Mouse (Mus musculus) erythroblast, embryonic 14.5 days (primary cell): ENCODE measurements around the gene Dock1. TPM values are rescaled to one million over a fixed set of nuclear protein-coding genes. Genes with fewer than 3 reads are reported as not detected.

Experiments used
- H3K27me3 ChIP-seq: 2 replicates; pipeline ENCODE4 v1.6.1; 2012; ENCODE audit warnings: inconsistent platforms; ENCODE audit not compliant: control insufficient read depth
- H3K36me3 ChIP-seq: 2 replicates; pipeline ENCODE4 v1.6.1; 2012; ENCODE audit warnings: mild to moderate bottlenecking, inconsistent platforms; ENCODE audit not compliant: control insufficient read depth
- H3K4me1 ChIP-seq: 2 replicates; pipeline ENCODE4 v1.6.1; 2012; ENCODE audit warnings: inconsistent platforms; ENCODE audit not compliant: control insufficient read depth
- H3K4me3 ChIP-seq: replicated peaks from 2 replicates; pipeline ENCODE3; 2012; ENCODE audit warnings: moderate library complexity, mild to moderate bottlenecking, inconsistent platforms
- H3K9me3 ChIP-seq: 2 replicates; pipeline ENCODE4 v1.6.1; 2012; ENCODE audit warnings: low read length, inconsistent platforms, mixed read lengths; ENCODE audit not compliant: control insufficient read depth
- GATA1 ChIP-seq: IDR thresholded peaks from 2 replicates; pipeline ENCODE4 v1.6.1; 2012; ENCODE audit warnings: low read length, inconsistent platforms, mixed read lengths
- TAL1 ChIP-seq: IDR thresholded peaks from 3 replicates; pipeline ENCODE4 v1.6.1; 2012; ENCODE audit warnings: low read length, inconsistent platforms, mixed read lengths
- polyA plus RNA-seq: library from polyadenylated mRNA; stranded (reverse); fragments of >175 nt; gene quantifications from 2 replicates; pipeline ENCODE4 v1.2.3, GENCODE M21; 2012

The Dock1 gene
- polyA plus RNA-seq, 1 experiment = not detected

- H3K4me1 ChIP-seq = no peaks in the 10 kb centered on the region
- H3K27me3 ChIP-seq = no peaks in the 10 kb centered on the region
- TF ChIP-seq GATA1 (no peak), TAL1 (no peak)
- H3K4me3 ChIP-seq = no peak overlapping the region
- H3K36me3 ChIP-seq = no peaks in the 10 kb centered on the region
- no peaks in the 10 kb centered on the region; the same call in 1 of the 2 replicates for H3K9me3 ChIP-seq
Observed at GRCm38 (mm10) chr7:134761799-134762198, 91.3 kb downstream of the Dock1 start.

GRCm38 (mm10) chr7:134765130-134765529 lies 94.7 kb downstream of the Dock1 start:
- no peaks in the 10 kb centered on the region for H3K27me3 ChIP-seq
- H3K9me3 ChIP-seq = no peaks in the 10 kb centered on the region
- H3K4me1 ChIP-seq = no peaks in the 10 kb centered on the region
- H3K4me3 ChIP-seq = no peak overlapping the region
- no peaks in the 10 kb centered on the region; the same call in 1 of the 2 replicates for H3K36me3 ChIP-seq
- TF ChIP-seq TAL1 (no peak), GATA1 (no peak)

GRCm38 (mm10) chr7:134771314-134771713 lies 100.9 kb downstream of the Dock1 start:
- Histone ChIP-seq H3K4me1 (no peaks in the 10 kb centered on the region), H3K27me3 (no peaks in the 10 kb centered on the region), H3K9me3 (no peaks in the 10 kb centered on the region), H3K4me3 (no peak overlapping the region), H3K36me3 (no peaks in the 10 kb centered on the region; the same call in 1 of the 2 replicates)
- TF ChIP-seq TAL1 (no peak), GATA1 (no peak)

GRCm38 (mm10) chr7:134772363-134772762 lies 101.9 kb downstream of the Dock1 start:
- Histone ChIP-seq H3K4me1 (no peaks in the 10 kb centered on the region), H3K4me3 (no peak overlapping the region), H3K36me3 (no peaks in the 10 kb centered on the region; the same call in 1 of the 2 replicates), H3K27me3 (no peaks in the 10 kb centered on the region), H3K9me3 (no peaks in the 10 kb centered on the region)
- TF ChIP-seq GATA1 = no peak
- no peak for TF ChIP-seq TAL1

- Histone ChIP-seq H3K27me3 (no peaks in the 10 kb centered on the region), H3K9me3 (no peaks in the 10 kb centered on the region), H3K36me3 (no peaks in the 10 kb centered on the region; the same call in 1 of the 2 replicates), H3K4me3 (no peak overlapping the region), H3K4me1 (no peaks in the 10 kb centered on the region)
- TF ChIP-seq TAL1 = no peak
- TF ChIP-seq GATA1 = no peak
Observed at GRCm38 (mm10) chr7:134772867-134773590, 102.6 kb downstream of the Dock1 start.

- no peaks in the 10 kb centered on the region for H3K4me1 ChIP-seq
- H3K9me3 ChIP-seq = no peaks in the 10 kb centered on the region
Observed at GRCm38 (mm10) chr7:134773761-134774415, 103.4 kb downstream of the Dock1 start.

GRCm38 (mm10) chr7:134774468-134775162 lies 104.2 kb downstream of the Dock1 start:
- H3K9me3 ChIP-seq = no peaks in the 10 kb centered on the region

More at GRCm38 (mm10) chr7:134773761-134774415, 103.4 kb downstream of the Dock1 start:
- TF ChIP-seq TAL1 (no peak), GATA1 (no peak)
- Histone ChIP-seq H3K27me3 (no peaks in the 10 kb centered on the region), H3K4me3 (no peak overlapping the region), H3K36me3 (no peaks in the 10 kb centered on the region; the same call in 1 of the 2 replicates)

GRCm38 (mm10) chr7:134775671-134776070 lies 105.2 kb downstream of the Dock1 start:
- Histone ChIP-seq H3K4me3 (no peak overlapping the region), H3K9me3 (no peaks in the 10 kb centered on the region), H3K27me3 (no peaks in the 10 kb centered on the region), H3K4me1 (no peaks in the 10 kb centered on the region), H3K36me3 (no peaks in the 10 kb centered on the region; the same call in 1 of the 2 replicates)
- TF ChIP-seq GATA1 (no peak), TAL1 (no peak)

More at GRCm38 (mm10) chr7:134774468-134775162, 104.2 kb downstream of the Dock1 start:
- TF ChIP-seq GATA1 (no peak), TAL1 (no peak)
- Histone ChIP-seq H3K27me3 (no peaks in the 10 kb centered on the region), H3K4me1 (no peaks in the 10 kb centered on the region), H3K36me3 (no peaks in the 10 kb centered on the region; the same call in 1 of the 2 replicates), H3K4me3 (no peak overlapping the region)

- Histone ChIP-seq H3K4me1 (no peaks in the 10 kb centered on the region), H3K9me3 (no peaks in the 10 kb centered on the region), H3K4me3 (no peak overlapping the region), H3K36me3 (no peaks in the 10 kb centered on the region; the same call in 1 of the 2 replicates), H3K27me3 (no peaks in the 10 kb centered on the region)
- TF ChIP-seq TAL1 (no peak), GATA1 (no peak)
Observed at GRCm38 (mm10) chr7:134776306-134776705, 105.9 kb downstream of the Dock1 start.
